Mouse (Mus musculus): Measurements from ENCODE around the gene Abcb1a.

- TF ChIP-seq CTCF (IDR thresholded peaks at IDR 0.05; ENCODE audit: borderline replicate concordance, extremely low read depth, insufficient read depth, insufficient read length) (no peak), POLR2A (IDR thresholded peaks at IDR 0.05; ENCODE audit: borderline replicate concordance, extremely low read depth, insufficient read depth, insufficient read length, poor library complexity, severe bottlenecking) (no peak)
Observed at GRCm38 (mm10) chr5:8660738-8661151, 868 bp downstream of the Abcb1a start.
